Mouse (Mus musculus) macrophage (primary cell): Measurements from ENCODE around the gene Akirin2. TPM values are rescaled to one million over a fixed set of nuclear protein-coding genes. Genes with fewer than 3 reads are reported as not detected.

ENCODE experiments used
- H3K27ac ChIP-seq: fragments of 350-480 bp; formaldehyde crosslinking; 2 replicates; pipeline ENCODE4 v1.9.0; 2021
- H3K36me3 ChIP-seq: fragments of 350-480 bp; formaldehyde crosslinking; 2 replicates; pipeline ENCODE4 v1.9.0; 2021; ENCODE audit errors: inconsistent target
- H3K4me3 ChIP-seq: fragments of 350-480 bp; formaldehyde crosslinking; 2 replicates; pipeline ENCODE4 v1.9.0; 2021; ENCODE audit errors: inconsistent target
- H3K79me2 ChIP-seq: fragments of 350-480 bp; formaldehyde crosslinking; 2 replicates; pipeline ENCODE4 v1.9.0; 2021; ENCODE audit errors: inconsistent target
- WGBS: methylation state at CpG from one replicate; pipeline ENCODE4 v1.1.7; 2026; ENCODE audit warnings: inconsistent platforms; ENCODE audit not compliant: missing documents; 5-methylcytosine and 5-hydroxymethylcytosine counted together
- polyA plus RNA-seq: library from polyadenylated mRNA; stranded (reverse); fragments of 250-400 nt; gene quantifications from 3 replicates; pipeline ENCODE4 v1.2.4, GENCODE M21; 2018; ENCODE audit warnings: inconsistent platforms
- total RNA-seq, 78 experiments: library from RNA; depleted of rRNA; stranded (reverse); fragments of 250-400 nt; gene quantifications; 1 replicate in 9 of 78; 2 replicates in 24 of 78; 3 replicates in 43 of 78; 4 replicates in 2 of 78; pipeline ENCODE4 v1.2.4; 2018; ENCODE audit warnings: inconsistent platforms in 56 of 78

Gene Akirin2
- 10 to 100 TPM in 25 of 26 experiments, 1 to 10 TPM in 1; 9.9 to 70.0 (median 33.3) TPM for total RNA-seq (2018; cell fraction: chromatin; rRNA removed)
- total RNA-seq (2018; cell fraction: cytosol; rRNA removed), result 10 to 100 TPM; 35.2 to 51.6 (median 45.6) TPM
- 10 to 100 TPM; 16.8 to 68.4 (median 33.6) TPM for total RNA-seq (2018; cell fraction: nucleus; rRNA removed)
- polyA plus RNA-seq, result 39.2 to 44.3 TPM (median 43.4 TPM) in 3 replicates

GRCm38 (mm10) chr4:34550748-34551097 is at the start of gene Akirin2:
TSS of gene Akirin2 (plus strand) at chr4:34550937.
- Histone ChIP-seq H3K4me3 (peak within 1 kb of the TSS; percentile 80), H3K27ac (peak within 1 kb of the TSS; percentile 76), H3K79me2 (peaks cover 47% of the 10 kb centered on the region), H3K36me3 (no peaks in the 10 kb centered on the region)
- WGBS, result under 1% methylated on average over 18 of the region's 53 CpGs

GRCm38 (mm10) chr4:34510305-34510704 is 40.4 kb upstream of the Akirin2 start:
- Histone ChIP-seq H3K79me2 (no peaks in the 10 kb centered on the region), H3K4me3 (no peak overlapping the region), H3K27ac (no peak overlapping the region), H3K36me3 (no peaks in the 10 kb centered on the region)
- 55% methylated on average over 3 of the region's 3 CpGs for WGBS

- H3K4me3 ChIP-seq, result no peak overlapping the region
- WGBS, result 65% methylated on average over 3 of the region's 3 CpGs
- no peaks in the 10 kb centered on the region for H3K36me3 ChIP-seq
- H3K27ac ChIP-seq, result no peak overlapping the region
- no peaks in the 10 kb centered on the region for H3K79me2 ChIP-seq
Measured at GRCm38 (mm10) chr4:34522846-34523245, 27.9 kb upstream of the Akirin2 start.

GRCm38 (mm10) chr4:34523586-34523985 is 27.2 kb upstream of the Akirin2 start:
- H3K79me2 ChIP-seq, result no peaks in the 10 kb centered on the region
- WGBS, result 96% methylated on average over 4 of the region's 4 CpGs
- no peak overlapping the region for H3K4me3 ChIP-seq
- no peaks in the 10 kb centered on the region for H3K36me3 ChIP-seq
- H3K27ac ChIP-seq, result no peak overlapping the region

GRCm38 (mm10) chr4:34526771-34527170 is 24.0 kb upstream of the Akirin2 start:
- Histone ChIP-seq H3K27ac (peak overlapping the region; percentile 33; the same call in 1 of the 2 replicates), H3K36me3 (no peaks in the 10 kb centered on the region), H3K79me2 (no peaks in the 10 kb centered on the region), H3K4me3 (no peak overlapping the region)
- WGBS, result 7% methylated on average over 3 of the region's 3 CpGs

GRCm38 (mm10) chr4:34528430-34529100 is 22.2 kb upstream of the Akirin2 start:
- no peaks in the 10 kb centered on the region for H3K36me3 ChIP-seq
- H3K27ac ChIP-seq, result no peak overlapping the region
- no peak overlapping the region for H3K4me3 ChIP-seq
- WGBS, result 93% methylated on average over 1 of the region's 1 CpGs
- H3K79me2 ChIP-seq, result no peaks in the 10 kb centered on the region

GRCm38 (mm10) chr4:34529379-34529778 is 21.4 kb upstream of the Akirin2 start:
- Histone ChIP-seq H3K36me3 (no peaks in the 10 kb centered on the region), H3K79me2 (no peaks in the 10 kb centered on the region), H3K4me3 (no peak overlapping the region), H3K27ac (no peak overlapping the region)
- 100% methylated on average over 3 of the region's 4 CpGs for WGBS

GRCm38 (mm10) chr4:34529941-34530340 is 20.8 kb upstream of the Akirin2 start:
- no peak overlapping the region for H3K27ac ChIP-seq
- WGBS, result 92% methylated on average over 6 of the region's 6 CpGs

GRCm38 (mm10) chr4:34549981-34550747 is 573 bp upstream of the Akirin2 start:
- peak overlapping the region; percentile 76 for H3K27ac ChIP-seq
- 3% methylated on average over 38 of the region's 38 CpGs for WGBS
- peaks cover 42% of the 10 kb centered on the region for H3K79me2 ChIP-seq
- H3K36me3 ChIP-seq, result no peaks in the 10 kb centered on the region
- peak overlapping the region; percentile 20; the same call in 1 of the 2 replicates for H3K4me3 ChIP-seq

More at GRCm38 (mm10) chr4:34529941-34530340, 20.8 kb upstream of the Akirin2 start:
- no peak overlapping the region for H3K4me3 ChIP-seq
- no peaks in the 10 kb centered on the region for H3K36me3 ChIP-seq
- H3K79me2 ChIP-seq, result no peaks in the 10 kb centered on the region

GRCm38 (mm10) chr4:34551098-34551809 is 517 bp downstream of the Akirin2 start:
- under 1% methylated on average over 49 of the region's 50 CpGs for WGBS
- H3K79me2 ChIP-seq, result peaks cover 52% of the 10 kb centered on the region
- peak overlapping the region; percentile 71 for H3K27ac ChIP-seq
- no peaks in the 10 kb centered on the region for H3K36me3 ChIP-seq
- H3K4me3 ChIP-seq, result peak overlapping the region; percentile 80

GRCm38 (mm10) chr4:34551966-34552365 is 1.2 kb downstream of the Akirin2 start:
- Histone ChIP-seq H3K36me3 (no peaks in the 10 kb centered on the region), H3K79me2 (peaks cover 60% of the 10 kb centered on the region), H3K4me3 (peak overlapping the region; percentile 80), H3K27ac (peak overlapping the region; percentile 71)
- 17% methylated on average over 3 of the region's 3 CpGs for WGBS

- 91% methylated on average over 1 of the region's 1 CpGs for WGBS
Measured at GRCm38 (mm10) chr4:34554596-34554995, 3.9 kb downstream of the Akirin2 start.

GRCm38 (mm10) chr4:34555604-34556003 is 4.9 kb downstream of the Akirin2 start:
- WGBS, result 91% methylated on average over 3 of the region's 3 CpGs
- no peak overlapping the region for H3K4me3 ChIP-seq
- no peak overlapping the region for H3K27ac ChIP-seq
- H3K79me2 ChIP-seq, result peaks cover 96% of the 10 kb centered on the region
- no peaks in the 10 kb centered on the region for H3K36me3 ChIP-seq

More at GRCm38 (mm10) chr4:34554596-34554995, 3.9 kb downstream of the Akirin2 start:
- H3K36me3 ChIP-seq, result no peaks in the 10 kb centered on the region
- H3K79me2 ChIP-seq, result peaks cover 86% of the 10 kb centered on the region
- no peak overlapping the region for H3K4me3 ChIP-seq
- H3K27ac ChIP-seq, result no peak overlapping the region

GRCm38 (mm10) chr4:34556183-34556582 is 5.4 kb downstream of the Akirin2 start:
- Histone ChIP-seq H3K4me3 (no peak overlapping the region), H3K27ac (no peak overlapping the region), H3K36me3 (no peaks in the 10 kb centered on the region), H3K79me2 (peaks cover 100% of the 10 kb centered on the region)
